Mouse (Mus musculus): ENCODE measurements at regions not wholly inside any gene's neighbourhood (a gene's known extent, or its start where the extent isn't known, plus 50 kb on each side); places are given as distances from the start of the nearest gene placed in this dataset.

GRCm38 (mm10) chr12:107085906-107086655, 402.4 kb upstream of the 3110018I06Rik start:
- peak in 1 of 2 experiments; percentile 19 for DNase-seq (ENCODE audit: low spot score in 2 of 2)

GRCm38 (mm10) chr12:107092151-107092550, 396.3 kb upstream of the 3110018I06Rik start:
- DNase-seq (ENCODE audit: low spot score in 2 of 2), result no peak

GRCm38 (mm10) chr12:107093326-107093725, 395.1 kb upstream of the 3110018I06Rik start:
- DNase-seq (ENCODE audit: low spot score in 2 of 2), result no peak

- DNase-seq (ENCODE audit: low spot score in 2 of 2), result no peak
Measured at GRCm38 (mm10) chr12:107095409-107095808, 393.0 kb upstream of the 3110018I06Rik start.

- no peak for DNase-seq (ENCODE audit: low spot score in 2 of 2)
Measured at GRCm38 (mm10) chr12:107104570-107104969, 383.9 kb upstream of the 3110018I06Rik start.

GRCm38 (mm10) chr12:107105017-107105416, 383.4 kb upstream of the 3110018I06Rik start:
- DNase-seq (ENCODE audit: low spot score in 2 of 2), result no peak

- DNase-seq (ENCODE audit: low spot score in 2 of 2), result no peak
Measured at GRCm38 (mm10) chr12:107111908-107112770, 376.3 kb upstream of the 3110018I06Rik start.

GRCm38 (mm10) chr12:107118364-107118763, 370.1 kb upstream of the 3110018I06Rik start:
- no peak for DNase-seq (ENCODE audit: low spot score in 2 of 2)

- DNase-seq (ENCODE audit: low spot score in 2 of 2), result no peak
Measured at GRCm38 (mm10) chr12:107119076-107119475, 369.4 kb upstream of the 3110018I06Rik start.

GRCm38 (mm10) chr12:107120486-107121186, 367.8 kb upstream of the 3110018I06Rik start:
- DNase-seq (ENCODE audit: low spot score in 2 of 2), result no peak

- no peak for DNase-seq (ENCODE audit: low spot score in 2 of 2)
Measured at GRCm38 (mm10) chr12:107121990-107122389, 366.4 kb upstream of the 3110018I06Rik start.

- DNase-seq (ENCODE audit: low spot score in 2 of 2), result no peak
Measured at GRCm38 (mm10) chr12:107123661-107124060, 364.8 kb upstream of the 3110018I06Rik start.

GRCm38 (mm10) chr12:107124263-107124885, 364.1 kb upstream of the 3110018I06Rik start:
- no peak for DNase-seq (ENCODE audit: low spot score in 2 of 2)

GRCm38 (mm10) chr12:107125201-107125600, 363.2 kb upstream of the 3110018I06Rik start:
- no peak for DNase-seq (ENCODE audit: low spot score in 2 of 2)

GRCm38 (mm10) chr12:107126056-107126455, 362.4 kb upstream of the 3110018I06Rik start:
- DNase-seq (ENCODE audit: low spot score in 2 of 2), result no peak

- no peak for DNase-seq (ENCODE audit: low spot score in 2 of 2)
Measured at GRCm38 (mm10) chr12:107127591-107127990, 360.8 kb upstream of the 3110018I06Rik start.

GRCm38 (mm10) chr12:107129232-107129631, 359.2 kb upstream of the 3110018I06Rik start:
- no peak for DNase-seq (ENCODE audit: low spot score in 2 of 2)

GRCm38 (mm10) chr12:107131351-107131750, 357.1 kb upstream of the 3110018I06Rik start:
- no peak for DNase-seq (ENCODE audit: low spot score in 2 of 2)

- DNase-seq (ENCODE audit: low spot score in 2 of 2), result no peak
Measured at GRCm38 (mm10) chr12:107131841-107132240, 356.6 kb upstream of the 3110018I06Rik start.

- no peak for DNase-seq (ENCODE audit: low spot score in 2 of 2)
Measured at GRCm38 (mm10) chr12:107132501-107132900, 355.9 kb upstream of the 3110018I06Rik start.

- DNase-seq (ENCODE audit: low spot score in 2 of 2), result no peak
Measured at GRCm38 (mm10) chr12:107134353-107134752, 354.1 kb upstream of the 3110018I06Rik start.

Measured in adrenal gland, postnatal 4 days (tissue).